Mouse (Mus musculus) 3T3-L1 (cell line): ENCODE data around the gene Rps2.

Experiments
- DNase-seq: peaks from one replicate; pipeline ENCODE4 v3.0.0-alpha.2; 2015; ENCODE audit warnings: low read depth, low spot score

The Rps2 gene

GRCm38 (mm10) chr17:24766266-24766875, 48.5 kb downstream of the Rps2 start:
- DNase-seq: no peak

GRCm38 (mm10) chr17:24769146-24769545, 51.2 kb downstream of the Rps2 start:
- no peak for DNase-seq
